Mouse (Mus musculus) cerebellum, postnatal 4 days (tissue): Measurements from ENCODE around the gene Spsb1.

Source experiments
- DNase-seq, 2 experiments: peaks; one replicate each; pipeline ENCODE4 v3.0.0; 2022; ENCODE audit warnings: low spot score in 2 of 2, mixed read lengths in 1 of 2

Spsb1 gene

GRCm38 (mm10) chr4:149953621-149954481 lies 992 bp downstream of the Spsb1 start:
- peak in 1 of 2 experiments; percentile 67 for DNase-seq

GRCm38 (mm10) chr4:149952201-149952600 lies 2.6 kb downstream of the Spsb1 start:
- peak in 1 of 2 experiments; percentile 38 for DNase-seq

- DNase-seq, result no peak
Measured at GRCm38 (mm10) chr4:149951201-149951600, 3.6 kb downstream of the Spsb1 start.

- DNase-seq, result no peak
Measured at GRCm38 (mm10) chr4:149949691-149950090, 5.2 kb downstream of the Spsb1 start.

GRCm38 (mm10) chr4:149948119-149948518 lies 6.7 kb downstream of the Spsb1 start:
- no peak for DNase-seq

- DNase-seq, result no peak
Measured at GRCm38 (mm10) chr4:149947396-149947795, 7.4 kb downstream of the Spsb1 start.

- DNase-seq, result no peak
Measured at GRCm38 (mm10) chr4:149945194-149945593, 9.6 kb downstream of the Spsb1 start.

GRCm38 (mm10) chr4:149944214-149944613 lies 10.6 kb downstream of the Spsb1 start:
- DNase-seq, result no peak

GRCm38 (mm10) chr4:149942831-149943741 lies 11.8 kb downstream of the Spsb1 start:
- DNase-seq, result no peak

GRCm38 (mm10) chr4:149941067-149941755 lies 13.6 kb downstream of the Spsb1 start:
- DNase-seq, result no peak

GRCm38 (mm10) chr4:149938701-149939100 lies 16.1 kb downstream of the Spsb1 start:
- no peak for DNase-seq

GRCm38 (mm10) chr4:149936921-149937320 lies 17.9 kb downstream of the Spsb1 start:
- no peak for DNase-seq

- DNase-seq, result no peak
Measured at GRCm38 (mm10) chr4:149935470-149935869, 19.4 kb downstream of the Spsb1 start.

- DNase-seq, result no peak
Measured at GRCm38 (mm10) chr4:149933519-149934245, 21.2 kb downstream of the Spsb1 start.

- no peak for DNase-seq
Measured at GRCm38 (mm10) chr4:149933025-149933424, 21.8 kb downstream of the Spsb1 start.

GRCm38 (mm10) chr4:149932108-149932815 lies 22.6 kb downstream of the Spsb1 start:
- DNase-seq, result no peak

GRCm38 (mm10) chr4:149930755-149931154 lies 24.1 kb downstream of the Spsb1 start:
- no peak for DNase-seq

- no peak for DNase-seq
Measured at GRCm38 (mm10) chr4:149923014-149923413, 31.8 kb downstream of the Spsb1 start.

- no peak for DNase-seq
Measured at GRCm38 (mm10) chr4:149922121-149922718, 32.6 kb downstream of the Spsb1 start.

GRCm38 (mm10) chr4:149920886-149921285 lies 34.0 kb downstream of the Spsb1 start:
- no peak for DNase-seq
